Mouse (Mus musculus): ENCODE results near the gene Plcb3. TPM values are rescaled to one million over a fixed set of nuclear protein-coding genes. Genes with fewer than 3 reads are reported as not detected.

Plcb3 gene
- polyA plus RNA-seq, 1 experiment, result 51.7 TPM

- TF ChIP-seq MAX (IDR thresholded peaks at IDR 0.05) (peak; percentile 21), CTCF (IDR thresholded peaks at IDR 0.05; ENCODE audit: control insufficient read depth, insufficient read depth, insufficient read length) (no peak)
- peaks cover 25% of the 10 kb centered on the region for H3K79me2 ChIP-seq (ENCODE audit: control insufficient read depth, insufficient read depth)
- no peaks in the 10 kb centered on the region for H3K27me3 ChIP-seq (ENCODE audit: control insufficient read depth, insufficient read depth, insufficient read length)
- peaks cover 2% of the 10 kb centered on the region for H3K79me3 ChIP-seq (ENCODE audit: low read depth)
- peak within 1 kb of the TSS; percentile 65 for H3K4me3 ChIP-seq (ENCODE audit: insufficient read depth, poor library complexity, severe bottlenecking)
- no peaks in the 10 kb centered on the region for H3K36me3 ChIP-seq (ENCODE audit: control insufficient read depth, insufficient read depth)
- peak within 1 kb of the TSS; percentile 84 for H3ac ChIP-seq (ENCODE audit: control insufficient read depth, insufficient read length, low read depth)
Observed at GRCm38 (mm10) chr19:6942249-6942691, 34.0 kb downstream of the Plcb3 start, which contains the start of gene Gpr137. TSS of gene Gpr137 (minus strand) at chr19:6942480.

- Histone ChIP-seq H3K79me3 (ENCODE audit: low read depth) (peaks cover 2% of the 10 kb centered on the region), H3ac (ENCODE audit: control insufficient read depth, insufficient read length, low read depth) (peak within 1 kb of the TSS; percentile 90), H3K4me3 (ENCODE audit: insufficient read depth, poor library complexity, severe bottlenecking) (peak within 1 kb of the TSS; percentile 65), H3K36me3 (ENCODE audit: control insufficient read depth, insufficient read depth) (no peaks in the 10 kb centered on the region), H3K27me3 (ENCODE audit: control insufficient read depth, insufficient read depth, insufficient read length) (no peaks in the 10 kb centered on the region), H3K79me2 (ENCODE audit: control insufficient read depth, insufficient read depth) (peaks cover 25% of the 10 kb centered on the region)
- TF ChIP-seq MYOD1 (IDR thresholded peaks at IDR 0.05; ENCODE audit: control insufficient read depth, insufficient read length, low read depth) (no peak), CEBPB (IDR thresholded peaks at IDR 0.05; ENCODE audit: low read depth) (no peak), MAX (IDR thresholded peaks at IDR 0.05) (no peak), MYOG (IDR thresholded peaks at IDR 0.05; ENCODE audit: control insufficient read depth, extremely low read depth, insufficient read length) (no peak), USF1 (IDR thresholded peaks at IDR 0.05; ENCODE audit: low read depth) (no peak)
Observed at GRCm38 (mm10) chr19:6941372-6942248, 34.7 kb downstream of the Plcb3 start, which contains the start of gene Bad. TSS of gene Bad (plus strand) at chr19:6941861.

- Histone ChIP-seq H3ac (ENCODE audit: control insufficient read depth, insufficient read length, low read depth) (peak overlapping the region; percentile 90), H3K79me2 (ENCODE audit: control insufficient read depth, insufficient read depth) (peaks cover 25% of the 10 kb centered on the region), H3K79me3 (ENCODE audit: low read depth) (peaks cover 2% of the 10 kb centered on the region), H3K27me3 (ENCODE audit: control insufficient read depth, insufficient read depth, insufficient read length) (no peaks in the 10 kb centered on the region), H3K4me3 (ENCODE audit: insufficient read depth, poor library complexity, severe bottlenecking) (peak overlapping the region; percentile 65), H3K36me3 (ENCODE audit: control insufficient read depth, insufficient read depth) (no peaks in the 10 kb centered on the region)
- TF ChIP-seq MYOG (IDR thresholded peaks at IDR 0.05; ENCODE audit: control insufficient read depth, extremely low read depth, insufficient read length) (no peak), MAX (IDR thresholded peaks at IDR 0.05) (no peak), MYOD1 (IDR thresholded peaks at IDR 0.05; ENCODE audit: control insufficient read depth, insufficient read length, low read depth) (no peak), CEBPB (IDR thresholded peaks at IDR 0.05; ENCODE audit: low read depth) (no peak), FOSL1 (IDR thresholded peaks at IDR 0.05; ENCODE audit: insufficient read depth, low read length, poor library complexity, severe bottlenecking) (no peak), CTCF (IDR thresholded peaks at IDR 0.05; ENCODE audit: control insufficient read depth, insufficient read depth, insufficient read length) (no peak), USF1 (IDR thresholded peaks at IDR 0.05; ENCODE audit: low read depth) (no peak)
Observed at GRCm38 (mm10) chr19:6940396-6941351, 35.6 kb downstream of the Plcb3 start.

GRCm38 (mm10) chr19:6939106-6940002 is 36.9 kb downstream of the Plcb3 start:
- Histone ChIP-seq H3K79me3 (ENCODE audit: low read depth) (peaks cover 2% of the 10 kb centered on the region), H3ac (ENCODE audit: control insufficient read depth, insufficient read length, low read depth) (no peak overlapping the region), H3K36me3 (ENCODE audit: control insufficient read depth, insufficient read depth) (no peaks in the 10 kb centered on the region), H3K79me2 (ENCODE audit: control insufficient read depth, insufficient read depth) (peaks cover 25% of the 10 kb centered on the region), H3K4me3 (ENCODE audit: insufficient read depth, poor library complexity, severe bottlenecking) (no peak overlapping the region), H3K27me3 (ENCODE audit: control insufficient read depth, insufficient read depth, insufficient read length) (peaks cover under 1% of the 10 kb centered on the region)
- TF ChIP-seq MYOD1 (IDR thresholded peaks at IDR 0.05; ENCODE audit: control insufficient read depth, insufficient read length, low read depth) (no peak), USF1 (IDR thresholded peaks at IDR 0.05; ENCODE audit: low read depth) (no peak), MYOG (IDR thresholded peaks at IDR 0.05; ENCODE audit: control insufficient read depth, extremely low read depth, insufficient read length) (no peak), CEBPB (IDR thresholded peaks at IDR 0.05; ENCODE audit: low read depth) (no peak), CTCF (IDR thresholded peaks at IDR 0.05; ENCODE audit: control insufficient read depth, insufficient read depth, insufficient read length) (no peak), FOSL1 (IDR thresholded peaks at IDR 0.05; ENCODE audit: insufficient read depth, low read length, poor library complexity, severe bottlenecking) (no peak), MAX (IDR thresholded peaks at IDR 0.05) (no peak)
